Mouse (Mus musculus): ENCODE measurements at regions not wholly inside any gene's neighbourhood (a gene's known extent, or its start where the extent isn't known, plus 50 kb on each side); places are given as distances from the start of the nearest gene placed in this dataset.

GRCm38 (mm10) chr5:118502991-118503390 lies 57.5 kb upstream of the Med13l start:
- TF ChIP-seq CTCF (IDR thresholded peaks at IDR 0.05; ENCODE audit: low read depth, low read length) (no peak), GATA1 (IDR thresholded peaks at IDR 0.05; ENCODE audit: borderline replicate concordance, low read length) (no peak), TAL1 (conservative IDR thresholded peaks at IDR 0.05; ENCODE audit: low read depth, low read length) (no peak)

Measured in G1E (cell line).